Mouse (Mus musculus) midbrain, embryonic 11.5 days (tissue): Measurements from ENCODE around the gene 4930539E08Rik. TPM values are rescaled to one million over a fixed set of nuclear protein-coding genes. Genes with fewer than 3 reads are reported as not detected.

Source experiments
- ATAC-seq: fragments of 200-750 bp; cut with Nextera tagmentation; 2 replicates; pipeline ENCODE4 v1.8.0; 2017; ENCODE audit warnings: moderate TSS enrichment, moderate library complexity; ENCODE audit not compliant: low FRiP score
- DNase-seq: peaks from one replicate; pipeline ENCODE4 v3.0.0; 2015; ENCODE audit warnings: low spot score; ENCODE audit errors: missing footprints
- H3K27ac ChIP-seq: fragments of 300-500 bp; sonication (generic); 2 replicates; pipeline ENCODE4 v1.5.1; 2014; ENCODE audit warnings: low read depth, low read length
- H3K27me3 ChIP-seq: fragments of 300-500 bp; sonication (generic); 2 replicates; pipeline ENCODE4 v1.6.1; 2014; ENCODE audit warnings: mild to moderate bottlenecking, low read length, moderate library complexity, mixed read lengths; ENCODE audit not compliant: control insufficient read depth, insufficient read depth
- H3K36me3 ChIP-seq: fragments of 300-500 bp; sonication (generic); 2 replicates; pipeline ENCODE4 v1.6.1; 2014; ENCODE audit warnings: mild to moderate bottlenecking, low read length, moderate library complexity, mixed read lengths; ENCODE audit not compliant: control insufficient read depth, insufficient read depth
- H3K4me1 ChIP-seq: fragments of 300-500 bp; sonication (generic); 2 replicates; pipeline ENCODE4 v1.6.1; 2014; ENCODE audit warnings: low read length; ENCODE audit not compliant: control insufficient read depth, insufficient read depth
- H3K4me2 ChIP-seq: fragments of 300-500 bp; sonication (generic); 2 replicates; pipeline ENCODE4 v1.6.1; 2014; ENCODE audit warnings: mild to moderate bottlenecking, moderate library complexity
- H3K4me3 ChIP-seq: fragments of 300-500 bp; sonication (generic); 2 replicates; pipeline ENCODE4 v1.5.1; 2014; ENCODE audit warnings: low read depth, low read length
- H3K9ac ChIP-seq: fragments of 300-500 bp; sonication (generic); 2 replicates; pipeline ENCODE4 v1.6.1; 2014; ENCODE audit warnings: low read length
- H3K9me3 ChIP-seq: fragments of 300-500 bp; sonication (generic); 2 replicates; pipeline ENCODE4 v1.6.1; 2016; ENCODE audit warnings: low read length; ENCODE audit not compliant: control insufficient read depth
- WGBS: fragments of 180-500 bp; shearing (Covaris S2); extraction: QIAGEN DNeasy Blood & Tissue Kit; methylation state at CpG from one replicate; pipeline ENCODE4 v1.1.7; 2014; 5-methylcytosine and 5-hydroxymethylcytosine counted together
- polyA plus RNA-seq: library from polyadenylated mRNA; unstranded; fragments of >200 nt; fragmentation: Nextera tagmentation; extraction: Ambion mirVana; gene quantifications from 2 replicates; pipeline ENCODE4 v1.2.1, GENCODE M21; 2014

4930539E08Rik gene
- polyA plus RNA-seq, 1 experiment from 2014 or later: not detected

GRCm38 (mm10) chr17:28863926-28864325 is 51.2 kb downstream of the 4930539E08Rik start:
- Histone ChIP-seq H3K9me3 (no peaks in the 10 kb centered on the region), H3K27ac (no peak overlapping the region), H3K36me3 (no peaks in the 10 kb centered on the region), H3K4me1 (no peaks in the 10 kb centered on the region), H3K4me3 (no peak overlapping the region), H3K9ac (no peak overlapping the region), H3K4me2 (no peak overlapping the region), H3K27me3 (no peaks in the 10 kb centered on the region)
- WGBS: 76% methylated on average over 7 of the region's 7 CpGs
- ATAC-seq: no peak
- DNase-seq: no peak

GRCm38 (mm10) chr17:28858205-28858604 is 56.9 kb downstream of the 4930539E08Rik start, which contains the start of gene Pnpla1:
Gene Pnpla1, plus strand, starts transcription at chr17:28858411.
- no peak within 1 kb of the TSS for H3K4me2 ChIP-seq
- H3K4me3 ChIP-seq: no peak within 1 kb of the TSS
- ATAC-seq: no peak
- 34% methylated on average over 12 of the region's 12 CpGs for WGBS
- no peak for DNase-seq
- H3K9ac ChIP-seq: no peak within 1 kb of the TSS
- H3K27me3 ChIP-seq: no peaks in the 10 kb centered on the region
- no peak within 1 kb of the TSS for H3K27ac ChIP-seq
- H3K9me3 ChIP-seq: no peaks in the 10 kb centered on the region
- no peaks in the 10 kb centered on the region for H3K4me1 ChIP-seq
- H3K36me3 ChIP-seq: no peaks in the 10 kb centered on the region

GRCm38 (mm10) chr17:28856030-28856429 is 59.1 kb downstream of the 4930539E08Rik start:
- no peak overlapping the region for H3K27ac ChIP-seq
- no peak overlapping the region for H3K4me2 ChIP-seq
- WGBS: 65% methylated on average over 2 of the region's 3 CpGs
- H3K9ac ChIP-seq: no peak overlapping the region
- H3K4me1 ChIP-seq: no peaks in the 10 kb centered on the region
- DNase-seq (no peak), ATAC-seq (no peak)
- no peaks in the 10 kb centered on the region for H3K36me3 ChIP-seq
- H3K4me3 ChIP-seq: no peak overlapping the region
- H3K9me3 ChIP-seq: no peaks in the 10 kb centered on the region
- no peaks in the 10 kb centered on the region for H3K27me3 ChIP-seq

GRCm38 (mm10) chr17:28855166-28855885 is 59.8 kb downstream of the 4930539E08Rik start:
- no peaks in the 10 kb centered on the region for H3K36me3 ChIP-seq
- no peaks in the 10 kb centered on the region for H3K4me1 ChIP-seq
- DNase-seq: no peak
- no peak for ATAC-seq
- no peaks in the 10 kb centered on the region for H3K27me3 ChIP-seq
- no peak overlapping the region for H3K9ac ChIP-seq
- no peaks in the 10 kb centered on the region for H3K9me3 ChIP-seq
- 82% methylated on average over 9 of the region's 9 CpGs for WGBS
- H3K4me3 ChIP-seq: no peak overlapping the region
- no peak overlapping the region for H3K27ac ChIP-seq
- no peak overlapping the region for H3K4me2 ChIP-seq

- Histone ChIP-seq H3K9me3 (no peaks in the 10 kb centered on the region), H3K36me3 (no peaks in the 10 kb centered on the region), H3K4me1 (no peaks in the 10 kb centered on the region), H3K9ac (no peak overlapping the region), H3K27me3 (no peaks in the 10 kb centered on the region), H3K4me3 (no peak overlapping the region), H3K4me2 (no peak overlapping the region), H3K27ac (no peak overlapping the region)
- ATAC-seq (no peak), DNase-seq (no peak)
- 84% methylated on average over 7 of the region's 7 CpGs for WGBS
Observed at GRCm38 (mm10) chr17:28854377-28854776, 60.7 kb downstream of the 4930539E08Rik start.

GRCm38 (mm10) chr17:28850511-28850910 is 64.6 kb downstream of the 4930539E08Rik start:
- no peaks in the 10 kb centered on the region for H3K36me3 ChIP-seq
- no peaks in the 10 kb centered on the region for H3K27me3 ChIP-seq
- no peak overlapping the region for H3K9ac ChIP-seq
- no peak for ATAC-seq
- no peak overlapping the region for H3K4me2 ChIP-seq
- no peaks in the 10 kb centered on the region for H3K9me3 ChIP-seq
- H3K27ac ChIP-seq: no peak overlapping the region
- H3K4me1 ChIP-seq: no peaks in the 10 kb centered on the region
- 91% methylated on average over 5 of the region's 5 CpGs for WGBS
- H3K4me3 ChIP-seq: no peak overlapping the region
- DNase-seq: no peak

- no peak for ATAC-seq
- no peak overlapping the region for H3K9ac ChIP-seq
- no peak overlapping the region for H3K4me2 ChIP-seq
- H3K4me1 ChIP-seq: no peaks in the 10 kb centered on the region
- H3K27ac ChIP-seq: no peak overlapping the region
- WGBS: 66% methylated on average over 11 of the region's 11 CpGs
- no peaks in the 10 kb centered on the region for H3K36me3 ChIP-seq
- H3K27me3 ChIP-seq: no peaks in the 10 kb centered on the region
- H3K9me3 ChIP-seq: no peaks in the 10 kb centered on the region
- H3K4me3 ChIP-seq: no peak overlapping the region
- no peak for DNase-seq
Observed at GRCm38 (mm10) chr17:28846974-28847617, 68.0 kb downstream of the 4930539E08Rik start.

Other genes starting within 250 kb of the 4930539E08Rik start
- gene Slc26a8, start 225.1 kb downstream of the 4930539E08Rik start, polyA plus RNA-seq: 0.75 and 0.87 TPM in 2 replicates
- 39.4 and 47.2 TPM in 2 replicates for gene Mapk14, start 224.0 kb downstream of the 4930539E08Rik start, polyA plus RNA-seq
- gene AC170998.1, start 189.2 kb downstream of the 4930539E08Rik start, polyA plus RNA-seq: 0.66 and 0.78 TPM in 2 replicates
- gene Mapk13, start 146.0 kb downstream of the 4930539E08Rik start, polyA plus RNA-seq: 1.1 and 1.2 TPM in 2 replicates
- gene Brpf3, start 114.2 kb downstream of the 4930539E08Rik start, polyA plus RNA-seq: 6.5 and 9.7 TPM in 2 replicates
- gene Pnpla1, start 56.9 kb downstream of the 4930539E08Rik start, polyA plus RNA-seq: not detected in 2 replicates
- not detected in 2 replicates for gene Pxt1, start 28.5 kb upstream of the 4930539E08Rik start, polyA plus RNA-seq
- 92.4 and 97.4 TPM in 2 replicates for gene Kctd20, start 36.6 kb upstream of the 4930539E08Rik start, polyA plus RNA-seq
- 130 and 139 TPM in 2 replicates for gene Stk38, start 92.7 kb upstream of the 4930539E08Rik start, polyA plus RNA-seq
- 899 and 948 TPM in 2 replicates for gene Srsf3, start 117.3 kb upstream of the 4930539E08Rik start, polyA plus RNA-seq
- 16.1 and 17.4 TPM in 2 replicates for gene Cdkn1a, start 175.7 kb upstream of the 4930539E08Rik start, polyA plus RNA-seq
- gene Rab44, start 198.8 kb upstream of the 4930539E08Rik start, polyA plus RNA-seq: 0.22 and 0.44 TPM in 2 replicates